Mouse (Mus musculus) bone marrow macrophage, adult 2 months (primary cell): Measurements from ENCODE around the gene 1700011L22Rik.

ENCODE experiments used
- CTCF ChIP-seq: IDR thresholded peaks from 2 replicates; pipeline ENCODE4 v1.5.1; 2012; ENCODE audit warnings: low read depth, mild to moderate bottlenecking, low read length, moderate library complexity
- POLR2A ChIP-seq: IDR thresholded peaks from 2 replicates; pipeline ENCODE4 v1.6.1; 2012; ENCODE audit warnings: mild to moderate bottlenecking, low read depth, low read length, borderline replicate concordance

DNA sequence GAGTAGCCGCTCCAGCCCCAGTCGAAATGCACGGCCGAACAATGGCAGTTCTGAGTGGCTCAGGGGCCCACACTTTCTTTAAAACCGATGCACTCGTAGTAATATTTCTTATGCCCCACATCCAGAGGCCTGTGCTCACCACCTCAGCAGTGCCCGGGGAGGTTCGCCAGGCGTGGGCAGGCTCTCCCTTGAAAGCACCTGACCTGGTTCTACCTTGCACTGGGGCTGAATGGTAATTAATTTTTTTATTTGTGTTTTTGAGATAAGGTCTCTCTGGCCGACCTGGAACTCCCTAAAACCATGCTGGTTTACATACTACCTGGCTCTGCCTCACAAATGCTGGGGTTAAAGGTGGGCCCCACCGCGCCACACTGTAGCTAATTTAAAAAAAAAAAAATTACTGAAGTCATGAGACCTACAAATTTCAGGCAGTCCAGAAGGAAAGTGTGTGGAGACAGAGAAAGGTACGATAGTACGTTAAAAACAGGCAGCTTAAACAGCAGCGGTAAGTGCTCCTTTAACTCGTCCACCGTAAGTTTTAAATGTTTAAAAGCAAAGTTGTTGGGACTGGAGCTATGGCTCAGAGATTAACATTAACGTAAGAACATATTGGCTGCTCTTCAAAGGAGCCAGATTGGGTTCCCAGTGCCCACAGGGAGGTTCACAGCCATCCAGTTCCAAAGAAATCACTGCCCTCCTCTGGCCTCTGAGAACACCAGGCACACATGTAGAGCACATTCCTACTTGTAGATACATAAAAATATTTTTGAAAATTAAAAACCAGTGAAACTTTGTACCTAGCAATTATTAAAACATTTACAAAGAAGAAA lies 47.1 kb upstream of the 1700011L22Rik start:
- TF ChIP-seq POLR2A, result no peak
- no peak for TF ChIP-seq CTCF
